Mouse (Mus musculus) adrenal gland, adult (tissue): Measurements from ENCODE around the gene Rdh11.
"Not testable (repeated sequence)": the region's sequence is repeated elsewhere in the genome, so short reads cannot be mapped to it uniquely, and the experiment has no call there.

Source experiments
- DNase-seq, 2 experiments: peaks; one replicate each; pipeline ENCODE4 v3.0.0; 2022 to 2023; ENCODE audit warnings: low spot score in 1 of 2; ENCODE audit not compliant: inconsistent age in 2 of 2

The Rdh11 gene

DNA sequence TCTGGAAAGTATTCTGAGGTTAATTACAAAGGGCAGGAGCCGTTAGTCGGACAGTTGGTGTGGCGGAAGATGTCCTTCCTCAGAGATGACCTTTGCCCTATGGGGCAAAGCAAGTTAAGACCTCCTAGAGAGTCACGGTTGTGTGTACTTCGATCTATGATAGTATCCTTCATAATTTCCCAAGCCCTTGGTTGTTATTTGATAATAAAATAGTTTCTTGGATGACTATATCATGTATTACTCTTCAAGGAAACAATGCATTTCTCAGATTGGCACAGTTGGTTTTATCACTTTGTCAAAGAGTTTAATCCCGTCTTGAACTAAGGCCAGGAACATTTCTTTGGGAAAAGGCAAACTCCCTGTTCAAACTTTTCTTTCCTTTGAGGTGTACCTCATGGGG, at the start of gene Rdh11:
Gene Rdh11 (minus strand): TSS at position 101 of the 400 bp plus-strand sequence.
- DNase-seq = no peak

DNA sequence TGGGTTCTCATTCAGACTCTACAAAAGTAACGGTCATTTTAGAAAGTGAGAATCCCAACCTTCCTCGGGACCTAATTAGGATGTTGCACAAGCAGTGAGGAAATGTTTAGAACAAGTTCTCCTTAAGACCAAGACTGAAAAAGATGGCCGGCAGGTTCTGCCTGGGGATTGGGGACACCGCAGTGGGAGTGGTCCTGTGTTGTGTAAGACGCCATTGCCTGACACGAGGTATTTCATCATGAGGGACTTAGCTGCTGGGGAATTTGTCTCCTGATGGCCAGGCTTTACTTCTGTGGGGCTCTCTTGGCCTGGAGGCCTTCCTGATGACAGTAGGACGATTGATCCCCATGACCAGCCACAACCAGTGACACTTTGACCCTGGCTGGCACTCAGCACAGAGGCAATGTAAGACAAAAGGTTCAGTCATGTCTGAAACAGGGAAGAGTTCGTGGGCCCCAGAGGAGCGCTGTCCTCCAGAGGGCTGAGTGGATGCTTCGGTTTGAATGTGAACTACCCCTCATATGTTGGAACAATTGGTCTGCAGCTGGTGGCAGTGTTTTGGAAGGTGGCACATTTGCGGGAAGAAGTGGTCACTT, 43.5 kb upstream of the Rdh11 start:
- no peak for DNase-seq

DNA sequence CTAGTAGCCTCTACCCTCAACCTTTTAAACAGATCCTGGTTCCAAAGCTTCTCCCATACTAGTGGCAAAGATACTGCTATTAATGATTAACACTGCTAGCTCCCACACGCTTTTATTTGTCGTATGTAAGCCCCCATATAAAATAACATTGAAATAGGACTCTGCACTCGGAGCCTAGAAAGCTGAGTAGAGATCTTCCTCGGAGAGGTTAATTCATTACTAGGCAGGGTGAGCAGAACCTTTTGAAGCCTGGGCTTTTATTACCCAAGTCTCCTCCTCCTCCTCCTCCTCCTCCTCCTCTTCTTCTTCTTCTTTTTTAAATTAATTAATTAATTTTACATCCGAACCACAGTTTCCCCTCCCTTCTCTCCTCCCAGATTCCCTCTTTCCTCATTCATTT, 25.4 kb upstream of the Rdh11 start:
- no peak for DNase-seq

DNA sequence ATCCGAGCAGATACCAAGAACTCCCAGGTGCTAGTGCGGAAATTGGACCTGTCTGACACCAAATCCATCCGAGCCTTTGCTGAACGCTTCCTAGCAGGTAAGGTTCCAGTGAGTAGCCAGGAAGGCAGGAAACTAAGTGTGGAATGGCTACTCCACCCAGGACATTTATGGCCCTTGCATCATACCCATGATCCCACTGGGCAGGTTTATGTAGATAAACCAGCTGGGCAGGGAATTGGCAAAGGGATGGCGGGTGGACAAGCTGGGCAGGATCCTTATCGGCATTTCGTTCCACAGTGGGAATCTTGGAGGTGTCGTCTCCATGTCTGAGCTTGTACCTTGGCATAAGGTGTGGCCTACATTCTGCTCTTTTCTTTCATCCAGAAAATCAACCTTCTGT, 19.4 kb upstream of the Rdh11 start:
- DNase-seq = no peak

DNA sequence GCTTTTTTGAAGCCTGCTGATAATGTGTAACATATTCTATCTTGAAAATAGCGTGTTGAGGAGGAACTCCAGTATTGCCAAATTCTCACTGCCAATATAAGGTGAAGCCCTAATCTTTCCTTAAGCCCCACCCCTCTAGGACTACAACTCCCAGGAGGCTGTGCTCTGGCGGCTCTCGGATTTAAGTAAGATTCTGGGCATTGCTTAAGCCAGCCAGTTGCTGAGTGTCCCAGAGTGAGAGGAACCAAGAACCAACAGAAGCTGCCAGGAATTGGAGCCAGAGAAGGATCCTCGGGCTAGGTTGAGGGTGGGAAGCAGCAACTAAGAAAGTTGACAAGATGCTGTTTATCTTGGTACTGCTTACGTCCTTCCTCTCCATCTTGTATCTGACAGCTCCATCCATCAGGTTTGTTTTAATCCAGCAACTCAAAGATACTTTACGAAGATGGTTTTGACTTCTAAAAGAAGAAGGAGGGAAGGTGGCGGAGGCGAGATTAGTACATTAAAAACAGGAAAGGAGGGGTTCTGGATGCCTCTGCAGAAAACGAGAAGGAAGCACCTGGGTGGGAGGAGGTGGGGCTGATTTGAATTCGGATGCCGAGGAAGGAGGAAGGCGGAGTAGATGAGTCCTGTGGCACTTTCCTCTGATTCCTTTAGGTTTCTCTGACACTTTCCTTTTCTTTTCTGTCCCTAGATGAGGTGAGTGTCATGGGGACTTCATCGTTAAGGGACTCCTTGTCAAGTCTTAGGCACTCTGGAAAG, 16.8 kb upstream of the Rdh11 start, which contains the start of gene Rdh12:
Gene Rdh12 (plus strand): TSS at position 212 of the 762 bp plus-strand sequence.
- peak; percentile 23 to 66 for DNase-seq

DNA sequence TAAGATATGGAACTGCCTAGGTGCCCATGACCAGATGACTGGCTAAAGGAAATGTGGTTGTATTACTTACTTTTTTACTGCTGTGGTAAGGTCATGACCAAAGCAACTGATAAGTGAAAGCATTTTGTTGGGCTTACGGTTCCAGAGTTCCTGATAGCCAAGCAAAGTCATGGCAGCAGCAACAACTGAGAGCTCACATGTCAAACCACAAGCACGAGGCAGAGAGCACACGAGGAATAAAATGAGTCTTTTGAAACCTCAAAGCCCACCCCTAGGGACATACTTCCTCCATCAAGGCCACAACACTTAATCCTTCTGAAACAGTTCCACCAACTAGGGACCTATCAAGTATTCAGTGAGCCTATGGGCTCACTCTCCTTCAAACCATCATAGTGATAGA, 9.8 kb upstream of the Rdh11 start:
- no peak for DNase-seq

DNA sequence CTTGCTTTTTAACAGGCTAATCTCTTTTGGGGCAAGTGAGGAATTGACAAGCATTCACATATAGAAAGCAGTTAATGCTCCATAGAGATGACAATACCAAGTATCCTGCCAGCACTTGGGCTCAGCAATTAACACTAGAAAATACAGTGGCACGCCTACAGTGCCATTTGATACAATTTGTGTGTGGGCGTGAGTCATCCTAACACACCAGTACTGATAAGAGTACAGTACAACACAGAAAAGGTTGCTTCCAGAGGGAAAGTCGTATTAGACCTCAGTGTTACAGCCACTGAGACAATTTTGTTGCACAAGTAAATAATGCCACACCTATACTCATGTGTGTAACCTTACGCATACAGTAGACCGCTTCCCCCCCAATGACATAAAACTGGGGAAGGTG, 5.0 kb upstream of the Rdh11 start:
- DNase-seq = no peak

DNA sequence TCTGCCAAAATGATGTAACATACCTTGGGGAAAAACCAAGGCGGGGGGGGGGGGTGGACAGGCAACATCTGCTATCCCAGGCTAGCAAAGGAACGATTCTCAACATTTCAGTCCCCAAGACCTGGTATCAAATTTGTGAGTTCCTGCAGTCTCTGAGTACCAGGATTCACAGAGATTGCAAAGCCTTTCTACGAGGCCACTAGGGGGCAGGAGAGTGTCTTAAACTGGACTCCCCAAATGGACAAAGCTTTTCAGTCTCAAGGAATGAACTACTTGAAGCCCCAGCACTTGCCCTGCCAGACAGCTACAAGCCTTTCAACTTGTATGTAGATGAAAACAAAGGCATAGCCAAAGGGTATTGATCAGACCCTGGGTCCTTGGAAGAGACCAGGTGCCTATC, 1.3 kb upstream of the Rdh11 start:
- DNase-seq = peak; percentile 58 to 86

DNA sequence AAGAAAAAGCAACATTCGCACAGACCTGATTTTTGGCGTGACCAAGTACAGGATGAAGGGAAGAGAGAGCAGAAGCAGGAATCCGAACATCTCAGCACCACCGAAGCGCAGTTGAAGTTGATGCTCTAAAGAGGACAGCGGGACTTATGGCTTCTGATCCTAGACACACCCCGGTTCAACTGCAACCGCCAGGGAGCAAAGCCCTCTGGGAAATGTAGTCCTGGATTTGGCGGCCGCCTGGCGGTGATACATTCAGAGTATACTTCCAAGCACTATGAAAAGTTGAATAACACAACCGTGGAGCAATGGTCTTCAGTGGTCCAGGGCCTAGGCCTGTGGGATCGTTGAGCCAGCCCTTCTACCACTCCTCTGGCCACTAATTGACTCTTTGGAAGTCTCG, 392 bp downstream of the Rdh11 start:
- DNase-seq = peak; percentile 71 to 90

DNA sequence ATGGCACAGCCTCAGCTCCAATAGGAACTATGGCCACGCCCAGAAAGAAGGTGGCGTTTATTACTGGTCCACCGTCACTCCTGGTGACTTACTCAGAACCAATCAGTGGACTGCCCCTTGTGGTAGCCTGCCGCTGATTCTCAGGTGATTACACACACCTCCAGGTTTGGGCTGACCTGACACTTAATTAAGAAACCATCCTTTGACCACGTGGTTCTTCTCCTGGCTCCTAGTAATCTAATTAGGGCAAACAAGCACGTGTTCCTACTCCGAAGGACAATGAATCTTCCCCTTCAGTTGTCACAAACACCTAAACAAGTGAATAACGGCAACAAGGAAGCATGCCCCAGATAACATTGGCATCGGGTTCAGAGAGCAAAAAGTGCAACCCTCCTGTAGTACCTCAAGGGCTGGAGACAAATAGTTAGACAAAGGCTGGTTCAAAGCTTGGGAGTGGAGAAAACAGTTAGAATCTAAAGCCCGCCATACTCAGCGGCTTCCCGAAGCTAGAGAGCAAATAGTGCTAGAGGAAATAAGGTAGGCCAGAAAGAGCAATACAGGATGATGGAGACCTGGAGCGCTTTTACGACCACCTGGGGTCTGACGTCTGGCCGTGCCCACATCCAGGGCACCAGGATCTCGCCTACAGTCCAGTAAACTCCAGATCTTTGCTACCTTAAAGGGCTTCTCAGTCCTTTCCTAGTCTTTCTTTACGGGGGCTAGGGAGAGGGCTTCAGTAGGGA, 991 bp downstream of the Rdh11 start:
- peak; percentile 69 to 86 for DNase-seq

DNA sequence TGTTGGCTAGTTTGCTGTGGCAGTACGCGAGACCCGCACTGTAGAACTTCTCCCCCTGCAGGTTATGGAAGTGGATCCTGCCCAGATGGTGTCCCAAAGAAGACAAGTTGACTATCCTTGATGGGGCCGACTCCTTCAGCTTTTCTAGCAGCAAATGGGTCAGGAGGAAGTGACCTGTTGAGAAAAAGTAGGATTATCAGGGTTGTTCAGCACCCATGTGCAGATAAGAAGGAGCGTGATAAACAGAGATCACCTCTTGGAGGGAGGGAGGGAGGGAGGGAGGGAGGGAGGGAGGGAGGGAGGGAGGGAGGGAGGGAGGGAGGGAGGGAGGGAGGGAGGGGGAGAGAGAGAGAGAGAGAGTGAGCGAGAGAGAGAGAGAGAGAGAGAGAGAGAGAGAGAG, 6.9 kb downstream of the Rdh11 start:
- not testable (repeated sequence) for DNase-seq

DNA sequence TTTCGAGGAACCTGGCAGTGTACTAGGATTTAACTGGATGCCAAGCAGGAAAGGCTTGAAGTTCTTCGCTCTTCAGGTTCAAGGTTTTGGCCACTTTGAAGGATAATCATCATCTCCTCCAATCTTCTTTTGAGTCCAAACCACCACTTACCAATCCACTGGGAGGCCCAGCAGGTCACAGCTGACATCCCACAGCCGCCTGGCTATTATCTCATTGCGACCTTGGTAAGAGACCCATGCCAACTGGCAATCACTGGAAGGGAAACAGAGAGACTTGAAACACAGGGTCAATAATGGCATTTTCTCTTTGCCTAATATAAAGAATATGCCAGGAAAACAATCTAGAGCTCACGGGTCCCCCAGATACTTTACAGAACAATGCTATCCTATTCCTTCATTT, 16.1 kb downstream of the Rdh11 start:
- DNase-seq = no peak

DNA sequence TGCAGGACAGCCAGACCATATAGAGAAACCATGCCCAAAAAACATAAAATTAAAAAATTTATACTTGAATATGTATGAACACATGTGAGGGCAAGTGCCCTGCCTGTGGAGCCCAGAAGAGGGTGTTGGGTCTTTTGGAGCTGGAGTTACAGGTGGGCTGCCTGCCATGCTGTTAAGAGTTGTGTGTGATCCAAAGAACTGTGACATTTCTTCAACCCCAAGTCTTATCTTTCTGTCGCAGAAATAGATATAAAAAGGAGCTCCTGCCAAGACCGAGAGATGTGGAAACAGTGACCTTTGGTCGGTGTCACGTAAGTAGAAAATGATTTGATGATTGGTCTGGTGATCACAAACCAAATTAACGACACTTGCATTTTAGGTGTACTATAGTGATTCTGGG, 18.4 kb downstream of the Rdh11 start:
- DNase-seq = peak in 1 of 2 experiments; percentile 31

DNA sequence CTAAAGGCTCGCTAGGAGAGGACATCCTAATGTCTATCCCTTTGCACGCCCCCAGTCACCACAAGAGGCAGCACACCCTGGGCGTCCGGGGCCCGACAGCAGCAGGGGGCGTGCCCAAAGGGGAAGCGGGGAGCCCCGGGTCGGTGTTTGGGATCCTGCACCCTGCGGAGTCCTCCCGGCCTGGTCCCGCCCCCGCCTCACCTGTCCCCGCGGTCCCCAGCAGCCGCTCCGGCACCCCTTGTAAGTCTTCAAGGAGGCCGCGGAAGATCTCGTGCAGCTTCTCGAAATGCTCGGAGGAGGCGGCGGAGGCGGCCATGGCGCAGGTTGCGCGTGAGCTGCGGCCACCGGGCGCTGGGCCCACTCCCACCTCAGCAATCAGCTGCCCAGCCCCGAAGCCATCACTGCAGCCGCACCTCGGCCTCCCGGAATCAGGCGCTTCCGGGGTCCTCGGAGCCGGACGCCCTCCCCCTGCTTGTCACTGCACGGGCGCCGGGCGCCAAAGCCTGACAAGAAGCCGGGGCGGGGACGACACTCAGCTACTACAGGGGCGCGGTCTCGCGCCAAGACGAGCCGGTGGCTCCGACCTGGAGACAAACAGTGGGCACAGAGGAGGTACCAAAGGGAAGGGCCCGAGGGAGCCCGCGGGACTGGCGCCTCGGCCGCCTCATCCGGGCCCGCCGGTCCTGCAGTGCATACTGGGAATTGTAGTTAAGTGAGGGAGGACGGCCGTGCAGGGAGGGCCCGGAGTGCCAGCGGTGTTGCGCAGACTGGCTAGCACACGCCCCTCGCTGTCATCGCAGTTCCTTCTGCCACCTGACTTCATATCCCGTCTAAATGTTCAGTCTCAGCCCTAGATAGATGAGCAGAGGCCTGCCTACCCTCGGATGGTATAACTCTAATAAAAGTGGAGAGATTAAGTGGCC, 19.8 kb downstream of the Rdh11 start, which contains the start of gene Vti1b:
Gene Vti1b (minus strand): TSS at position 649 of the 923 bp plus-strand sequence.
- DNase-seq = peak; percentile 95 to 99

DNA sequence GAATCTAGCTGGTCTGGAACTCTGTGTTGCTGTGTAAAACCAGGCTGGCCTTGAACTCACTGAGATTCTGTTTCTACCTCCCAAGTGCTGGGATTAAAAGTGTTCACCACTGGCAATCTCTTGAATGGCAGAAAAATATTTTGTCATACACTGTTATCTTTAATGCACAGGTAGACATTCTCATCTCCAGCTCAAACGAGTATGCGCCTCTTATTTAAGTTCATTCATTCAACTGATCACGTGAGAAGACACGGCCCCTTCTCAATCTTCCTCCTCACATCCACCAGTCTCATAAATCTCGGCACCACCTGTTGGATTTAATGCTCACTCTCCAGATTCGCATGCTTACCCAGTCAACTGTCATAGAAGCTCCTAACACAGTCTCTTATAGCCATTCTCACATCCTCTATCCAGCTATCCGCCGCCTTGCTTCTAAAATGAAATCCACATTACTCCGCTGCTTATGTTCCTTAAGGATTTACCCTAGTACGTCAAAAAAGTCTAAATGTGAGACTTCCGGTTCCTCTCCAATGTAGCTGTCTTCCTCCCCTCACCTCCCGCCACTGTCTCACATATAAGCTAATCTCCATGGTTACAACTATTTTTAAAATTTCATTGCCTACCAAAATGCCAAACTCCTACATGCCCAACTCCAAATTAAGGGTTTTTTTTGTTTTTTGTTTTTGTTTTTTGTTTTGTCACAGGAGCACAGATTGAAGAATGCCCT, 20.7 kb downstream of the Rdh11 start:
- no peak for DNase-seq

DNA sequence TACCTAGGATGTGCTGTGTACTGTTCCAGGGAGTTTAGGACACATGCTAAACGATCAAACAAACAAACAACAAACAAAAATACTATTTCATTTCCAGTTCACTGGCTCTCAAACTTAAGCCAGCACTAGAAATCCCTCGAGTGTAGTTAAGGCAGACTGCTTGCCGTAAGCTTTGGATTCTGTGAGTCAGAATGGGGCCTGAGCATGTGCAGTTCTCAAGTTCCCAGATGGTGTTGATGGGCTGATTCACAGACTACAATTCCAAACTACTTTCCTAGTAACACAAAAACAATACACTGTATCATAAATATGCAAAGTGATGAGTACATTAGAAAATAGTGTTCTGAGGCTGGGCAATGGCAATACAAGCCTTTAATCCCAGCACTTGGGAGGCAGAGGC, 21.7 kb downstream of the Rdh11 start:
- DNase-seq = no peak

DNA sequence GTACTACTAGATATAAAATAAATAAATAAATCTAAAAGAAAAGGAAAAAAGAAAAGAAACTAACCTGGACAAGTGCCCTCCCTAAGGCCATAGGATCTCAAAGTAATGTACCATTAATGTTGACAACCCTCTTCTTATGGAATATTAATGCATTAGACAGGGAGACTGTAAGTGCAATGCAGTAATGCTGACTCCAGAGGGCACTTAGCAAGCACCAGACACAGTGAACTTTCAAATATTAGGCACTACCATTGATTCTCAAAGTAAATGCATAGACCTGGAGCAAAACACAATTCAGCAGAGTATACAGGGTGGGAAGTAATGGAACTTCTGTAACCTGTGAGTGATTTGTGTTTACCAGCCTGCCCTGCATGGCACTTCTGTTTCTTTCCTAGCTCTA, 22.9 kb downstream of the Rdh11 start:
- no peak for DNase-seq

DNA sequence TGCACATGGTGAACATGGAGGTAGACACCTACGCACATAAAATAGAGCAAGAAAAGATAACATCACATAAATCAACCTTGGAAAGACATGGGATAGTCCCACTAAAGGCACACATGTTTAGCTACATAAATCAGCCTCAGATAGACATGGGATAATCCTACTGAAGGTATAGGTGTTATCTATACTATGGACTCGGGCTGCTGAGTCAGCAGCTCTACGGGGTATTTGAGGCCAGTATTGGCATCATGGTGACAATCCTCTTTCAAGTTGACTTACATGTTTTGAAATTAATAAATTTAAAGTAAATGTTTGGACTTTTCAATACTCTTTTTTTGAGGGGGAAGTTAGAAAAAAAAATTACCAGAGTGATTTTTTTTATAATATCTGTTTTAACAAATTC, 29.2 kb downstream of the Rdh11 start:
- no peak for DNase-seq

DNA sequence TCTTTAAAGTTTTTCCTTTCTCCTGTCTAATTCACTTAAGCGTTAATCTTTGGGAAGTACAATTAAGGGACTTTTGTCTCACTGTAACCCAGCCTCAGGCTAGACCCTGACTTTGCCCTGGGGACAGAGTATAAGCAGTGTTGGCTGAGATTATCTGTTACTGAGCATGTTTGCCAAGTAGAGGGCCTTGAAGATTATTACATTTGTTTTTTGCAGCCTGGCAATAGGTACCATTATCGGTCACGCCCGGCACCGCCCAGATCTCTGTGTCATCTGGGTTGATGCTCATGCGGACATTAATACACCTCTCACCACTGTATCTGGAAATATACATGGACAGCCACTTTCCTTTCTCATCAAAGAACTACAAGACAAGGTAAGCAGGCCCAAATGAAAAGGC, 42.4 kb downstream of the Rdh11 start:
- DNase-seq = no peak

DNA sequence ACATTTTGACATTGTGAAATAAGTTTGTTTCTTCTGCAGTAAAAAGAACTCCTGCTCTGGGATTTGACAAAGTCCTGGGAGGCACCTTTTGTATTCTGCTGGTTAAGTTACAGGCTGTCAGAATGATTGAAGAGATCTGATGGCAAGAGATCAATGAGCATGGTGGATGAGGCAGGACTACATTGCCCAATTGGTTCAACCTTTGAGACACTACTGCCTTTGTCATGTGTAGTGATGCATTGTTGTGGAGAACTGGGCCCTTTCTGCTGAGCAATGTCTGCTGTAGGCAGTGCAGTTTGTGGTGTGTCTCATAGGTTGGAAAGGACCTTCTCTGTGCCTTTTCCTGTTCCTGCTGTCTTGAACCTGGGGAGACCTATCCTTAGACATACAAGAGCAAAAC, 50.7 kb downstream of the Rdh11 start:
- DNase-seq = no peak
